Mouse (Mus musculus) mature B cell (primary cell): ENCODE results near the gene Lama2.

Experiments used
- in situ Hi-C: fragments of 300-500 bp; cut with MboI; formaldehyde crosslinking; loops from 2 replicates; pipeline ENCODE4 v1.14.3; 2019

The Lama2 gene

GRCm38 (mm10) chr10:27619658-27620057 is at the start of gene Lama2:
Gene Lama2 (minus strand): TSS chr10:27619758.
- in situ Hi-C loops, result no loop called here

- in situ Hi-C loops, result no loop called here
Observed at GRCm38 (mm10) chr10:27664391-27664790, 44.8 kb upstream of the Lama2 start.

GRCm38 (mm10) chr10:27663396-27663795 is 43.8 kb upstream of the Lama2 start:
- in situ Hi-C loops, result no loop called here

- in situ Hi-C loops, result no loop called here
Observed at GRCm38 (mm10) chr10:27654164-27654563, 34.6 kb upstream of the Lama2 start.

- in situ Hi-C loops, result no loop called here
Observed at GRCm38 (mm10) chr10:27652694-27653335, 33.3 kb upstream of the Lama2 start.

- in situ Hi-C loops, result no loop called here
Observed at GRCm38 (mm10) chr10:27635721-27636120, 16.2 kb upstream of the Lama2 start.

GRCm38 (mm10) chr10:27631002-27631401 is 11.4 kb upstream of the Lama2 start:
- in situ Hi-C loops, result no loop called here

- in situ Hi-C loops, result no loop called here
Observed at GRCm38 (mm10) chr10:27621697-27622449, 2.3 kb upstream of the Lama2 start.

- in situ Hi-C loops, result no loop called here
Observed at GRCm38 (mm10) chr10:27617522-27618020, 2.0 kb downstream of the Lama2 start.

- in situ Hi-C loops, result no loop called here
Observed at GRCm38 (mm10) chr10:27616641-27617415, 2.7 kb downstream of the Lama2 start.

- in situ Hi-C loops, result no loop called here
Observed at GRCm38 (mm10) chr10:27595675-27596074, 23.9 kb downstream of the Lama2 start.

- in situ Hi-C loops, result no loop called here
Observed at GRCm38 (mm10) chr10:27533217-27533616, 86.3 kb downstream of the Lama2 start.

- in situ Hi-C loops, result no loop called here
Observed at GRCm38 (mm10) chr10:27508847-27509459, 110.6 kb downstream of the Lama2 start.

- in situ Hi-C loops, result no loop called here
Observed at GRCm38 (mm10) chr10:27500863-27501262, 118.7 kb downstream of the Lama2 start.

- in situ Hi-C loops, result no loop called here
Observed at GRCm38 (mm10) chr10:27488452-27488851, 131.1 kb downstream of the Lama2 start.

GRCm38 (mm10) chr10:27484041-27484440 is 135.5 kb downstream of the Lama2 start:
- in situ Hi-C loops, result no loop called here

- in situ Hi-C loops, result no loop called here
Observed at GRCm38 (mm10) chr10:27475540-27475939, 144.0 kb downstream of the Lama2 start.

- in situ Hi-C loops, result no loop called here
Observed at GRCm38 (mm10) chr10:27468274-27468673, 151.3 kb downstream of the Lama2 start.

- in situ Hi-C loops, result no loop called here
Observed at GRCm38 (mm10) chr10:27413583-27414465, 205.7 kb downstream of the Lama2 start.

- in situ Hi-C loops, result no loop called here
Observed at GRCm38 (mm10) chr10:27390753-27391152, 228.8 kb downstream of the Lama2 start.

GRCm38 (mm10) chr10:27387531-27387930 is 232.0 kb downstream of the Lama2 start:
- in situ Hi-C loops, result no loop called here
